Mouse (Mus musculus) liver, adult (tissue): ENCODE results near the gene Tmem19.
A peak's percentile ranks its signal among the peaks of the same experiment; 100 is the strongest.

Experiments used
- GATA4 ChIP-seq: IDR thresholded peaks from 2 replicates; pipeline ENCODE4 v1.6.1; 2014; ENCODE audit warnings: mild to moderate bottlenecking, low read length; ENCODE audit not compliant: insufficient replicate concordance

The Tmem19 gene

DNA sequence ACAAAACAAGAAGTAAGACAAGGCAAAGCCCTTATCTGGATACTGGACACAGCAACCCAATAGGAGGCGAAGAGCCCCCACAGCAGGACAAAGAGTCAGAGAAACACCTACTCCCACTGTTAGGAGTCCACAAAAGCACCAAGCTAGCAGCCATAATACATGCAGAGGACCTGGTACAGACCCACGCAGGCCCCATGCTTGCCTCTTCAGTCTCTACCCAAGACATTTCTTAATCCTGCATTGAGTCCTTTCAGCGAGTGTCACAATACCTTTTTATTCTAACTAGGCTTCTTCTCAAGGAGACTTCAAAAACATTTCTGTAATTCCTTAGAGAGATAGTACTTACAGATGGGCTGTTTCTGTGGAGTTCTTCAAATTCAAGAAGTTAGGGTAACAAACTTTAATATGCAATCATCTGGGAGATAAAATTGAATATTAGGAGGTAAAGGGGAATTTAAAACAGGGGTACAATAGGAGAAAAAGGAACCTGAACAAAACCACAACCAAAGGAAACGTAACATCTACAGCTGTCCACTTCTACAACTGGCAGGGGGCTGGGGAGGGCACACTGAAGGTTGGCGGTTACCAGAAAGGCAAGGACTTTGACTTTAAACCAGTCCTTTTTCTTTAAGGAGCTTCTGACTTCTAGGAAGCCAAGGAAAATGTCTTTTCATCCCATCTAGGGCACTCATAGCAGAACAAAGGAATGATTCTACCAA, 40.8 kb downstream of the Tmem19 start:
- TF ChIP-seq GATA4, result no peak

DNA sequence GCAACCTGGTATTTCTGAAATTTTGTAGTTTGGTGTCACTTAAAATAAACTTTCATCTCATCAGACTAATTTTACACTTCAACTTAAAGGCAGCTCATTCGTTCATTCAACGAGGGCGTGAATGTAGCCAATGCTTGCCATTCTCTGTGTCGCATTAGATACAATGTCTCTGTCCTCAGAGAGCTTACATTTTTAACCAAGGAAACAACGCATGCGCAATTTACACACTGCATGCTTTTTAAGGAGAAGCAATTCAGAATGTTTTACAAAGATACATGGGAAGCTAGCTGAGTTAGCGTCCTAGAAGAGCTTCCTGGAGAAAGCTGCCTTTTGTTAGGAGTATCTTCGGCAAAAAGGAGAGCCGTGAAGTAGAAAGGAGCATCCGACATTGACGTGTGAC, 46.0 kb downstream of the Tmem19 start:
- no peak for TF ChIP-seq GATA4

DNA sequence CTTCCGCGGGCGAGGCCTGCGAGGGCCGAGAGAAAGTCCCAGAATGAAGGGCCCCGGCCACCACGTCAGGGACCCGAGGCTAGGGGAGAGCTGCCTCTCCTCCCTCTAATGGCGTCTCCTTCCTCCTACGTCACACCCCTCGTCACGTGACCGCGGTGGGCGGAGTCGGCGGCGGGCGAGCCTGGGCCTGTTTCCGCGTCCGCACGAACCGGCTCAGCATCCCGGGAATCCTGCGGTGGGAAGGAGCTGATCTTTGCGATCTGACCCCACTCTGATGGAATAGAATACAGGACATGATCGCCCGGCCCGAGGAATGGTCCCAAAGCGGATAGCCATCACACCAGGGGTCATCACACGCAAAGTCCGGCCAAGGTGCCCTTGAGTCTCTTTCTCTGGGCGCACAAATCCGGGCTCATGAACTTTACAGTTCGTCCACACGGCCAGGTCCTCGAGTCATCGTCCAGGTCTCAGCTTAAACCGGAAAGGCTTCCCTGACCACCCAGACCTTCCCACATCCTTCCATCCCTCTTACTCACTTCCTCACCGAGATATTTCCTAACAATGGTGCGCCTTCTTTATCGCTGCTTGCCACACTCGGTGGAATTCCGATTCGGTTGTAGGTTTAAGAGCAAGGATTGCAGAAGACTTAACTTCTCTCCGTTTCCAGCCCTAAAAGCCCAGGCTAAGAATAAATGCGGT, 46.7 kb downstream of the Tmem19 start, which contains the start of gene Rab21:
Gene Rab21, minus strand, starts transcription at position 122 of the 699 bp plus-strand sequence.
- TF ChIP-seq GATA4, result peak; percentile 56; the same call in 1 of the 2 replicates

DNA sequence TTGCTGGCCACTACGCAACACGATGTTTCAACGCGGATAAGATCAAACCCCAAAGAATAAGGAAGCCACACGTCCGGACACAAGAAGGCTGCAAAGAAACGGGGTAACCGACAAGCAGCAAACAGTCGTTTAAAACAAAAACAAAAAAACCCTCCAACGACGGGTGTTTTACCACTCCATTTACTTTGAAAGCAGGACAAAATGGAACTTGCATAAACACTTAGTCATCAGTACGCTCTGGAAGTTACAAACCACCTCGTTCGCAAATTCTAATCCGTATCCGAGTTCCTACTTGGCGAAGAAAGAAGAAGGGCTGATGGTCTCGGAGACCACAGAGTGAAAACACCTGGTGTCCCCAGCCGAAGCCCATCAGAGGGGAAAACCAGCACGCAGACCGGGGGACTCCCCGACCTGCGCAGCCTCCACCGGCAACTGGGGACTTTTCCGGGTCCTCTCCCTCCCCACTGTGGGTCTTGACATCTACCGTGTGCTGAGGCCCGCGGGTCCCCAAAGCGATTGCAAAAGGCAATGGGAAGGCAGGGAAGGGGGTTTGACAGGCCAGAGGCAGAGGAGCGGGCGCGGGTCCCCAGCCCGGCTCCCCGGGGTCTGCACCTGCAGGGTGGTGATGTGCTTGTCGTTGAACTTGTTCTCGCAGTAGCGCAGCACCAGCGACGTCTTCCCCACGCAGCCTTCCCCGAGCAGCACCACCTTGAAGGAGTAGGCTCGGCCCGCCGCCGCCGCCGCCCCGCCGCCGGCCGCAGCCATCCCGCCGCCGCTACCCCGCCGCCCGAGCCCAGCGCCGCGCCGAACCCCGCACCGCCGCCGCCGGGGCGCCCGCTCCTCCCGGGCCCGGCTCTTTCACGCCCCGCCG, 47.5 kb downstream of the Tmem19 start:
- TF ChIP-seq GATA4, result no peak

DNA sequence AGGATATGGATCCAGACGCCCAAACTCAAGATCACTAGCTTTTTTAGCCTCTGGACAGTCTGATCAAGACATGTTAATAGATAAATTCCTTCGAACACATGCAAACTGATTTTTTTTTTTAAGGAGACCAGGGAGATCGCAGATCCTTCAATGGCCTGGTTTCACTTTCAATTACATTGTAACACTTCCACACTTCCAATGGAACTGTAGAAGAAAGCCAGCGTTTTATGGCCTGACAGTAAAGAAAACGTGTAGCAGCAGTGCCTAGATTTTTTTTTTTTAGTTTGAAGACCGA, 48.1 kb downstream of the Tmem19 start:
- no peak for TF ChIP-seq GATA4

DNA sequence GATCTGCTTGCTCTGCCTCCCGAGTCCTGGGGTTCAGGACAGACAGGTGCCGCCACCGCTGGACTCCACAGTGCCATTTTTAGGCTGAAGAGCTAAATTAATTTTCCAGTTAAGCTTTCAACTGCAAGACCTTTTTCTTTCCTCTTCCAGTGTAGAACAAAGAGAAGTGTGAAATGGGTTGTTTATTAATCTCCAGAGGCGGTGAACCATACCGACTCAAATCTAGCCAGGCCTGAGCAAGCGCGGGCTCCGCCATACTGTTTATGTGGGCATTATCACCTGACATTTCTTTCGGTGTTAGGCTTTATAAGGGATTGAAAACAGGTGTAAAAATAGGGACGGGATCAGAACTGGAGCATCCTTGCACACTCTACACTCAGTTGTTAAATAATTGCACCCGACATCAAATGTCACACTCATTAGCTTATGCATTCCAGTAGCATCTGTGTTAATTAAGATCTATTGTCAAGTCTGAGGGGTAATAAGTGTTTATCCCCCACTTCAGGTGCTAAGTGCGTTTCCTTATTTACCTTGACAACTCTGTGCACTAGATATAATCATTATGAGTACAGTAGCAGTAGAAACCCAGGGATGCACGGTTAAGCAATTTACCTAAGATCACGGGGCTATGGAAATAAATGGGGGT, 48.5 kb downstream of the Tmem19 start:
- no peak for TF ChIP-seq GATA4

DNA sequence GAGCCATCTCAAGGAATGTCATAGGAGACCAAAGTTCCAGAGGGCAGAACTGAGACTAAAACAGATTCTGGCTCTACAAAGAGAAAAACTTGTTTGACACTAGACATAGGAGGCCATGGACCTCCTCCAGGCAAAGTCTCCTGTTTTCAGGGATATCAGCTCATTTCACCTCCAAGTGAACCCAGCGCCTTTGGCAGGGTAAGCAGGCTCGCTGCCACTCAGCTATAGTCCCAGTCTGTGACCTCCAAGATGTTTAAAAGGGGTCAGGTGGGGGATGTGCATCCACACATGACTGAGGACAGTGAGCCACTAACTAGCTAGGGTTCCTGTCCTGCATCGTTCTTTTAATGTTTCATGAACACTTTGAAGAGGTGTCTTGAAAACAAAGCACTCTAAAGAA, 49.6 kb downstream of the Tmem19 start:
- no peak for TF ChIP-seq GATA4

DNA sequence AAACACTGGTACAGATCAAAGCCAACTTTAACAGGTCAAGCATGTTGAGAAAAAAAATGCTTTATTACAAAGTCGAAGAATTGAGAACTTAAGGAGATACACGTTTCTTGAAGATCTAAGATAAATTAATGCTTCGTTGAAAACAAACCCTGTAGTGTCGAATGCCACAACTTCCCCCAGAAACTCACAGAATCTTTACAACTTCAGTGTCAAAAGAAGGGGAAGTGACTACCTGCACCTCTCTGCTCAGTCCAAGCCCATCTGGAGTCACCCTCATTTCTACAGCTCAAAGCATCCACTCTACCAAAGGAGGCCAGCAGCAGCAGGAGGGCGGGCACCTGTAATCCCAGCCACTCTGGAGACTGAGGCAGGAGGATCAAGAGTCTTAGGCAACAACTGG, 50.1 kb downstream of the Tmem19 start:
- no peak for TF ChIP-seq GATA4

DNA sequence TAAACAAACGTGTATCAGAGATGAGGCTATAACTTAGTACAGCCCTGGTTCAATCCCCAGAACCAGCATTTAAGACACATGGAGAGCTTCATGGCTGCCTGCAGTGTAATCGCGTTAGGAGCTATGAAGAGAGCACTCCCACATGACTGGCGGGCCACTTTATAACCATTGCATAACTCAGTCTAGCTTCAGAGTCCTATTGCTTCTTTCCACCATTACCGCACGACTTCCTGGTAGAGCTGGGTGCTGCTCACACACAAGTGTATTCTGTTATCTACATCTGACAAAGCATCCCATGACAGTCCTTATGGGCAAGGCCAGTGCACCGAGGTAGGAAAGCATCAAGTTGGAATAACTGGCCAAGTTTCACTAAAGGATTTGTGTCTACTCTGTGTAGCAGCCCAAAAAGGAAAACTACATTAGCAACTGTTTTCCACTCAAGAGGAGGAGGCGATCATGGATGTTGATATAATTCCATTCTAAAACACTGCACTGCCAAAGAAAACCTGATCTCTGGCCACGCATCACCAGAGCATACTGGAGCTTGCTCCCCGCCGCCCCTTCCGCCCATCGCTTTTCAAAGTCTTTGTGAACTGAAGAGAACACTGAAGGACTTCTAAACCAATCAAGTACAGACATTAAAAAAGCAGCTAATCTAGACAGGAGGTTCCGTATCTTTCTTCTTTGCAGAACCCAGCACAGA, 50.9 kb downstream of the Tmem19 start:
- no peak for TF ChIP-seq GATA4

DNA sequence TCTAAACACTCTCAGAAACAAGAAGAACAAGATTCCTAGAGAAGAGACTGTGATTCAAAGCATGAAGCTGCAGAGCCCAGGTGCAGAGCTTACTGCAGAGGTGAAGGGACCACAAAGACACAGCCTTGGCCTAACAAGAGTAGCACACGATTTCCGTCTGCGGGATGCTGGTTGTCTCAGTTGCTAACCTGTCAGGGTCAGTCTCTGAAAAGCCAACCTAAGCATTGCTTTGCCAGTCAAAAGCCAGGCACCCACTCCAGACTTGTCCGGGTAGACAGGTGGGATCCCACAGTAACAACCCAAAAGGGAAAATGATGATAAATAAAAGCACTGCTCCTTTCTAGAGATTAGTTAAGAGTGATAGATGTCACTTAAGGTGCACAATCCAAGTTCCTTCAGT, 53.1 kb downstream of the Tmem19 start:
- TF ChIP-seq GATA4, result no peak

DNA sequence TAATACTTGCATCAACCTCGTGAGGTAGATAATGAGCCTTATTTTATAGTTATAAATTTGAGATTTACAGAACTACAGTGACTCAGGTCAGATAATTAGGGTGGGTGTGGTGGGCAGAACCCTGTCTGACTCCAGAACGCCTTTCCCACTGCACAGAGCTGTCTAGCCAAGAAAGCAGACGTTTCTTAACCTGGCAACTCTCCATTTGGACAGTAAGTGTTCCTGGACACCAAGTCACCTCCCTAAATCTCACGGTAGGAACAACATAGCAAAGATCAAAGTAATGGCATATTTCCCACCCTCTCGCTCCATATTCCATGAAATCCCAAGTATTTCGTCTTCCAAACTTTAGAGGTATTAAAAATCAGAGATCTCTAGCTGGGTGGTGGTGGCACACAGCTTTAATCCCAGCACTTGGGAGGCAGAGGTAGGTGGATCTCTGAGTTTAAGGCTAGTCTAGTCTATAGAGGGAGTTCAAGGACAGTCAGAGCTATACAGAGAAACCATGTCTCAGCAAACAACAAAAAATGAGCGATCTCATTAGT, 54.9 kb downstream of the Tmem19 start:
- no peak for TF ChIP-seq GATA4

DNA sequence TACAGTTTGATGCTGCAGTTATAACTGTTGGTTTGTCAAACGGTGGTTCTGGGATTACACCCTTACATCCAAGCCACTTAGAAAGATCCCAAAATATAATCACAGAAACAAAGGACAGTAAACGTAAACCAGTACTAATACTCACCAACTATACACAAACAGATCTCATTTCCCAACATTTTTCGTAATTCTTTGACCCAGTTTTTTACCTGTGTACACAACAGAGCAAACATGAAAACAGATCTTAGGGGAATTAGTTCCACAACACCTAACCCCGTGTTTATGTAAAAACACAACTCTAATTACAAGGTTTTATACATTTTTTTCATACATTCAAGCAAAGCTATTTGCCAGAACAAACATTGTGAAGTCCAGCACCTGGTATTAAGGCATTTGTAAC, 63.6 kb downstream of the Tmem19 start:
- TF ChIP-seq GATA4, result no peak

DNA sequence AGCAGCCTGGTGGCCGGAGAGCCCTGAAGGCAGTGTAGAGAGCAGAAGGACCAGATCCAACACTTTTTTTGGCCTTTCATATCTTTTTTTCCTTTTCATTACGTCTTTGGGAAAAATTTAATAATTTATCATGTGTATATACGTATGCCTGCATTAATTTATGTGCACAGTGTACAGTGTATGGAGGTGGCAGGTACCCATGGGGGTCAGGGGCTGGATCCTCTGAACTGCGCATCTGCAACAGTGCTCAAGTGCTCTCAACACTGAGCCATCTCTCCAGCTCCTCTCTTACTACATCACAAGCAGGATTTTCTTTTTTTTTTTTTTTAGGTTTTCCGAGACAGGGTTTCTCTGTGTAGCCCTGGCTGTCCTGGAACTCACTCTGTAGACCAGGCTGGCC, 64.7 kb downstream of the Tmem19 start:
- TF ChIP-seq GATA4, result no peak

DNA sequence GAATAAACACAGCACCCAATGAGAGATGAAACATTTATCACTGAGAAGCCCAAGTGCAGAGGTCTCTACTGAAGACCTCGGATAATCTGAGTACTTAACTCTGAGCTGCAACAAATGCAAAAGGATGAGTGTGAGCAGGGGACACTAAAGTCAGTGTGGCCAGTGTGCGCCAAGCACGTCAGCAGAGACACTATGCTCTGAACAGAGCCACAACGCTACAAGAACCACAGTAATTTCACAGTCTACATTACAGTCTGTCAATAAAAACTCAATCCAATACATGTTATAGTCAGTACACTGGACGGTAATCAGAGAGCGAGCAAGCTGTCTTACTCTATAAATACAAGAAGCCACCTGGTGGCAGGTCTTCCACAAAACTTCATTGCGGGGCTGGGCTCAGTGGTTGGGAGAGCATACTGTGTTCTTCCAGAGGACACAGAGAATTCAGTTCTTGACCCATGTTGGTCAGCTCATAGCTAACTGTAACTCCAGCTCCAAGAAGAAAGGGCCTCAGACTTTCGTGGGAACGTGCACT, 65.8 kb downstream of the Tmem19 start:
- TF ChIP-seq GATA4, result no peak

DNA sequence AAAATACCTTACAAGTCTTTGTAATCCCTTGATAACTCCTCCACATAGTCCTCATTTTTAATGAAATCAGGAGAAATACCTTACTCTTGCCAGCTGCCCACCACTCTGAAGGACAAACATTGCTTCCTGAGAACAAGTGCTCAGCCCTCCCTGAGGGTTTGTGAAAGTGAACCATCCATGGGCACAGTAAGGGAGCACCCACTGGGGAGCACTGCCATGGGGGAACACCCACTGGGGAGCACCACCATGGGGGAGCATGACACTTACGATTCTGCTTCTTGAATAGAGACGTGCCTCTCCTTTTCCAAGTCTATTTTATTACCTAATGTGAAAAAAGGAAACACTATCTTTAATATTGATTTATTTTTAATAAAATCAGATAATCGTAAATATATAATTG, 67.1 kb downstream of the Tmem19 start:
- TF ChIP-seq GATA4, result no peak

DNA sequence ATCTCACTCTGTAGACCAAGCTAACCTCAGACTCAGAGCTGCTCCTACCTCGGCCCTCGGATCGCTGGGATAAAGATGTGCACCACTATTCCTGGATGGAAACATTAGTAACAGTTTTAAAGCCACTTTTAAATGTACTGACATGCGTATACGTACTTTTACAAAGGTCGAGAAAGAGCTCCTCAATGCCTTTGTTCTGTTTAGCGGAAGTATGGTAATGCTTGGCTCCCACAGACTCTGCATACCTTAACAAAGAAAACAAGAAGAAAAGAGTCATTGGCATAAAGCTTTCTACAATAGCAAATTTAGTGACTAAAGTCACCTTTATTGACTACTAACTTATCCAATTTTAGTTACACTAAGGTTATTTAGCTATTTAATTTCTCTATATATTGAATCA, 67.6 kb downstream of the Tmem19 start:
- TF ChIP-seq GATA4, result no peak
